Mouse (Mus musculus): ENCODE results near the gene Esp31. TPM values are rescaled to one million over a fixed set of nuclear protein-coding genes. Genes with fewer than 3 reads are reported as not detected.

Gene Esp31
- total RNA-seq (2021), result not detected

DNA sequence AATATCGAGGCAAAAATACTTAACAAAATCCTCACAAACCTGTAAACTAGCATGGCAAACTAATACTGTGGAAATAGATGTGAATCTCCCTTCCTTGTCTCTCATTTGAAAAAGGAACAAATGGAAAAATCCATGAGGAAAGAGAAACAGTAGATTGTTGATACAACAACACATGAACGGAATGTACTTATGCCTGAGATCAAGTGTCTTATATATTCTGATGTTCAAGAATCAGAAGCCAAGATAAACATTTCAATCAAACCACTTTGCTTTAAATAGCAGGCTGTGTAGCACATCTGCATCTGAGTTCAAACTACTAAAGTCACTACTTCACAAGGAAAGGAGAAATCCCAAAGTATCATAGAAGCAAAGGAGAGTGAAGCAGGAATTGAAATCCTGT is at the start of gene Esp31:
TSS of gene Esp31 (plus strand) at position 301 of the 400 bp plus-strand sequence.
- intact Hi-C loops (cut with DNase I), result no loop called here
- DNase-seq (ENCODE audit: extremely low spot score in 1 of 2, low spot score in 2 of 2), result no peak

Other genes starting within 250 kb of the Esp31 start
- gene Esp36, start 219.3 kb upstream of the Esp31 start, total RNA-seq (2021), result not detected
- gene Esp34, start 85.3 kb upstream of the Esp31 start, total RNA-seq (2021), result not detected

Data from left cerebral cortex, postnatal 10 days (tissue).